Mouse (Mus musculus): ENCODE data around the gene Ppa2. TPM values are rescaled to one million over a fixed set of nuclear protein-coding genes. Genes with fewer than 3 reads are reported as not detected.

Gene Ppa2
- 47.7 and 52.3 TPM in 2 replicates for polyA plus RNA-seq (2012; rRNA removed)

- DNase-seq (ENCODE audit: low spot score): peak; percentile 69
Measured at GRCm38 (mm10) chr3:133309954-133310808, at the start of gene Ppa2. Gene Ppa2, plus strand, starts transcription at chr3:133310110.

- no peak for DNase-seq (ENCODE audit: low spot score)
Measured at GRCm38 (mm10) chr3:133271887-133272286, 38.0 kb upstream of the Ppa2 start.

- no peak for DNase-seq (ENCODE audit: low spot score)
Measured at GRCm38 (mm10) chr3:133284587-133284986, 25.3 kb upstream of the Ppa2 start.

GRCm38 (mm10) chr3:133288795-133289194, 21.1 kb upstream of the Ppa2 start:
- no peak for DNase-seq (ENCODE audit: low spot score)

GRCm38 (mm10) chr3:133304328-133304727, 5.6 kb upstream of the Ppa2 start:
- no peak for DNase-seq (ENCODE audit: low spot score)

- DNase-seq (ENCODE audit: low spot score): no peak
Measured at GRCm38 (mm10) chr3:133308361-133308760, 1.5 kb upstream of the Ppa2 start.

- no peak for DNase-seq (ENCODE audit: low spot score)
Measured at GRCm38 (mm10) chr3:133309359-133309758, 551 bp upstream of the Ppa2 start.

- no peak for DNase-seq (ENCODE audit: low spot score)
Measured at GRCm38 (mm10) chr3:133310809-133311179, 884 bp downstream of the Ppa2 start.

- no peak for DNase-seq (ENCODE audit: low spot score)
Measured at GRCm38 (mm10) chr3:133312331-133312730, 2.4 kb downstream of the Ppa2 start.

- DNase-seq (ENCODE audit: low spot score): no peak
Measured at GRCm38 (mm10) chr3:133312850-133313249, 2.9 kb downstream of the Ppa2 start.

GRCm38 (mm10) chr3:133313491-133314199, 3.7 kb downstream of the Ppa2 start:
- DNase-seq (ENCODE audit: low spot score): no peak

GRCm38 (mm10) chr3:133314475-133314874, 4.6 kb downstream of the Ppa2 start:
- peak; percentile 51 for DNase-seq (ENCODE audit: low spot score)

- no peak for DNase-seq (ENCODE audit: low spot score)
Measured at GRCm38 (mm10) chr3:133315011-133315410, 5.1 kb downstream of the Ppa2 start.

- no peak for DNase-seq (ENCODE audit: low spot score)
Measured at GRCm38 (mm10) chr3:133315647-133316046, 5.7 kb downstream of the Ppa2 start.

- DNase-seq (ENCODE audit: low spot score): no peak
Measured at GRCm38 (mm10) chr3:133317845-133318244, 7.9 kb downstream of the Ppa2 start.

GRCm38 (mm10) chr3:133318596-133318995, 8.7 kb downstream of the Ppa2 start:
- DNase-seq (ENCODE audit: low spot score): no peak

- DNase-seq (ENCODE audit: low spot score): no peak
Measured at GRCm38 (mm10) chr3:133319795-133320194, 9.9 kb downstream of the Ppa2 start.

- no peak for DNase-seq (ENCODE audit: low spot score)
Measured at GRCm38 (mm10) chr3:133320313-133320712, 10.4 kb downstream of the Ppa2 start.

- DNase-seq (ENCODE audit: low spot score): no peak
Measured at GRCm38 (mm10) chr3:133321928-133322327, 12.0 kb downstream of the Ppa2 start.

- DNase-seq (ENCODE audit: low spot score): no peak
Measured at GRCm38 (mm10) chr3:133322552-133322951, 12.6 kb downstream of the Ppa2 start.

GRCm38 (mm10) chr3:133325135-133325534, 15.2 kb downstream of the Ppa2 start:
- no peak for DNase-seq (ENCODE audit: low spot score)

- DNase-seq (ENCODE audit: low spot score): no peak
Measured at GRCm38 (mm10) chr3:133328551-133328950, 18.6 kb downstream of the Ppa2 start.

- no peak for DNase-seq (ENCODE audit: low spot score)
Measured at GRCm38 (mm10) chr3:133329406-133329805, 19.5 kb downstream of the Ppa2 start.

Data from urinary bladder, adult 2 months (tissue).